Mouse (Mus musculus) ovary, adult 2 months (tissue): ENCODE results near the gene Katnb1. TPM values are rescaled to one million over a fixed set of nuclear protein-coding genes. Genes with fewer than 3 reads are reported as not detected.

Source experiments
- polyA plus RNA-seq: library from polyadenylated mRNA; depleted of rRNA; stranded (reverse); fragments of >200 nt; gene quantifications from 2 replicates; pipeline ENCODE4 v1.2.3, GENCODE M21; 2012; rRNA removed

Gene Katnb1
- 34.4 and 37.1 TPM in 2 replicates for polyA plus RNA-seq

DNA sequence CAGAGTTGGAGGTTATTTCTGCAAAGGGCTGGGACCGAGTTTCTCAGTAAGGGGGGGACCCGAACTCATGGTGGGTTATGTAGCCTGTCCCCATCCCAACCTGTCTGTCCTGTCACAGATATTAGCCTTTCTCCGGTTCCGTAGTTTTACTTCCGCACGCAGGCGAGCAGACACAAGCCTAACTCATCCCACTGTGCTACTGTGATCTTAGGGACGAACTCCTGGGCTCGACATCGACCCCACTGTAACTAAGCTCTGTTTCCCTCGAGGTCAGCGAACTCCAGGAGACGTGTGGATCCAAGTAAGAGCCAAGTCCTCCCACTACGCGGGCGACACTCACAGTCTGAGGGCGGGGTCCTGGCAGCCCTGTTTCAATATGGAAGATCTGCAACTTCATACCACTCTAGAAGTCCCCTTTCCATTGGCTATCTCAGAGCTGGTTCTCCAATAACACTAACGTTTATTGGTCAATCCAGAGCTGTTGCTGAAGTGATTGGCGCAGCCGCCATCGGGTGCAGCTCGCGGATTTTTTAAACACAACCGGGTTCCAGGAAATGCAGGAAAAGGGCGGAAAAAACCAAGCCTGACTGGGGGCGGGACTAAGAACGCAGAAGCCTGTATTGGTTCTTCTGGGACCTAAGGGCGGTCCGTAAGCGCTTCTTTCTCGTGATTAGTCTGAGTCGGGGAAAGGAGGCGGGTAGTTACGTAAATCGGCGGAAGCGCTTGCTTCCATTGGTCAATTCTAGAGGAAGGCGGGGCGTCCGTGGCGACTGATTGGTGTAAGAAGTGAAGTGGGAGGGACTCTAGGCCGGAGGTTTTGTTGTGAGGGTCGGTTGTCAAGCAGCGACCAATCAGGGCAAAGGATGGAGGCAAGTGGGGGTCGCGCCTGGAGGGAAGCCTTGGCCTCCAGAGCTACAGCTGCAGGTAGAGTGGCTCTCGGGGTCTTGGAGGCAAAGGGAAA, at the start of gene Katnb1:
Gene Katnb1 (plus strand): TSS at position 806 of the 961 bp plus-strand sequence.

GRCm38 (mm10) chr8:95054927-95055510, 26.0 kb upstream of the Katnb1 start, which contains the start of gene Drc7:
Drc7 (plus strand) TSS chr8:95055103.

Other genes starting within 250 kb of the Katnb1 start
- 258 and 318 TPM in 2 replicates for gene Coq9, start 242.9 kb upstream of the Katnb1 start, polyA plus RNA-seq
- gene Ciapin1, start 242.8 kb upstream of the Katnb1 start, polyA plus RNA-seq: 30.7 and 54.7 TPM in 2 replicates
- 89.0 and 119 TPM in 2 replicates for gene Polr2c, start 223.7 kb upstream of the Katnb1 start, polyA plus RNA-seq
- 20.1 and 21.0 TPM in 2 replicates for gene Dok4, start 204.9 kb upstream of the Katnb1 start, polyA plus RNA-seq
- gene Ccdc102a, start 163.1 kb upstream of the Katnb1 start, polyA plus RNA-seq: 37.3 and 55.2 TPM in 2 replicates
- gene Adgrg5, start 157.5 kb upstream of the Katnb1 start, polyA plus RNA-seq: 2.1 and 3.6 TPM in 2 replicates
- gene Adgrg1, start 106.4 kb upstream of the Katnb1 start, polyA plus RNA-seq: 361 and 638 TPM in 2 replicates
- gene Adgrg3, start 63.5 kb upstream of the Katnb1 start, polyA plus RNA-seq: 7.9 and 9.3 TPM in 2 replicates
- 10.4 and 12.1 TPM in 2 replicates for gene Drc7, start 26.1 kb upstream of the Katnb1 start, polyA plus RNA-seq
- gene Kifc3, start 121.6 kb downstream of the Katnb1 start, polyA plus RNA-seq: 104 and 109 TPM in 2 replicates
- 3.2 and 4.2 TPM in 2 replicates for gene Cngb1, start 225.4 kb downstream of the Katnb1 start, polyA plus RNA-seq
- 0.62 and 0.83 TPM in 2 replicates for gene Tepp, start 229.4 kb downstream of the Katnb1 start, polyA plus RNA-seq